Mouse (Mus musculus) activated CD4-positive, CD25-positive, alpha-beta regulatory T cell, adult 4 months (primary cell): ENCODE measurements around the gene Rabif. TPM values are rescaled to one million over a fixed set of nuclear protein-coding genes. Genes with fewer than 3 reads are reported as not detected.
A peak's percentile ranks its signal among the peaks of the same experiment; 100 is the strongest.
"Not testable (repeated sequence)": the region's sequence is repeated elsewhere in the genome, so short reads cannot be mapped to it uniquely, and the experiment has no call there.

Experiments
- ATAC-seq: one replicate; pipeline ENCODE4 v1.8.0; 2017
- polyA plus RNA-seq, 2 experiments: library from polyadenylated mRNA; unstranded; fragments of 100-300 nt; shearing (Covaris generic); gene quantifications; one replicate each; pipeline ENCODE4 v1.2.1; 2017

The Rabif gene
- polyA plus RNA-seq, result 10 to 100 TPM; 34.2 to 42.6 TPM

GRCm38 (mm10) chr1:134494428-134495215 is at the start of gene Rabif:
Rabif (plus strand) TSS chr1:134494648.
- peak; percentile 96 for ATAC-seq

- no peak for ATAC-seq
Measured at GRCm38 (mm10) chr1:134445418-134445817, 49.0 kb upstream of the Rabif start.

- not testable (repeated sequence) for ATAC-seq
Measured at GRCm38 (mm10) chr1:134448537-134448936, 45.9 kb upstream of the Rabif start.

- ATAC-seq, result no peak
Measured at GRCm38 (mm10) chr1:134450201-134450600, 44.2 kb upstream of the Rabif start.

GRCm38 (mm10) chr1:134450986-134451385 is 43.5 kb upstream of the Rabif start:
- ATAC-seq, result peak; percentile 40

- peak; percentile 83 for ATAC-seq
Measured at GRCm38 (mm10) chr1:134454904-134455824, 39.3 kb upstream of the Rabif start, which contains the start of gene Klhl12. Klhl12 (plus strand) TSS chr1:134455531.

- ATAC-seq, result no peak
Measured at GRCm38 (mm10) chr1:134456060-134456459, 38.4 kb upstream of the Rabif start.

- no peak for ATAC-seq
Measured at GRCm38 (mm10) chr1:134458139-134458727, 36.2 kb upstream of the Rabif start.

- ATAC-seq, result no peak
Measured at GRCm38 (mm10) chr1:134460294-134461284, 33.9 kb upstream of the Rabif start.

GRCm38 (mm10) chr1:134484623-134485022 is 9.8 kb upstream of the Rabif start:
- no peak for ATAC-seq

- no peak for ATAC-seq
Measured at GRCm38 (mm10) chr1:134490903-134491801, 3.3 kb upstream of the Rabif start.

GRCm38 (mm10) chr1:134492276-134492675 is 2.2 kb upstream of the Rabif start:
- ATAC-seq, result no peak

GRCm38 (mm10) chr1:134493496-134493895 is 952 bp upstream of the Rabif start:
- ATAC-seq, result no peak

- no peak for ATAC-seq
Measured at GRCm38 (mm10) chr1:134493956-134494355, 492 bp upstream of the Rabif start.

- no peak for ATAC-seq
Measured at GRCm38 (mm10) chr1:134495216-134495539, 730 bp downstream of the Rabif start.

- no peak for ATAC-seq
Measured at GRCm38 (mm10) chr1:134495991-134496390, 1.5 kb downstream of the Rabif start.

- no peak for ATAC-seq
Measured at GRCm38 (mm10) chr1:134500916-134501315, 6.5 kb downstream of the Rabif start.

- ATAC-seq, result no peak
Measured at GRCm38 (mm10) chr1:134506201-134506600, 11.8 kb downstream of the Rabif start.

GRCm38 (mm10) chr1:134510018-134510417 is 15.6 kb downstream of the Rabif start:
- peak; percentile 94 for ATAC-seq

- no peak for ATAC-seq
Measured at GRCm38 (mm10) chr1:134512183-134512582, 17.7 kb downstream of the Rabif start.

GRCm38 (mm10) chr1:134512584-134512983 is 18.1 kb downstream of the Rabif start:
- ATAC-seq, result no peak
